Mouse (Mus musculus) hematopoietic stem cell, adult 5-6 weeks (primary cell): ENCODE results near the gene Nbas. TPM values are rescaled to one million over a fixed set of nuclear protein-coding genes. Genes with fewer than 3 reads are reported as not detected.

Experiments used
- ATAC-seq, 2 experiments: fragments of 125-278 bp in 1 of 2; replicated peaks in 1 of 2; 2 replicates each; pipeline ENCODE4 v1.8.0; 2016 to 2017; ENCODE audit warnings: inconsistent platforms in 2 of 2, mild to moderate bottlenecking in 2 of 2, moderate number of reproducible peaks in 2 of 2, low read depth in 1 of 2, moderate TSS enrichment in 1 of 2; ENCODE audit not compliant: low FRiP score in 2 of 2, poor library complexity in 2 of 2, severe bottlenecking in 2 of 2, insufficient read depth in 1 of 2, low TSS enrichment in 1 of 2
- total RNA-seq: library from RNA; stranded (forward); fragments of 172-1452, 232-1000 nt; gene quantifications from 2 replicates; pipeline ENCODE4 v1.2.3, GENCODE M21; 2017

Gene Nbas
- total RNA-seq, 1 experiment from 2014 or later = 12.4 TPM

- peak in 1 of 2 experiments; percentile 17; a peak in 1 of 4 replicates for ATAC-seq
Measured at GRCm38 (mm10) chr12:13358849-13359248, 89.9 kb downstream of the Nbas start.

DNA sequence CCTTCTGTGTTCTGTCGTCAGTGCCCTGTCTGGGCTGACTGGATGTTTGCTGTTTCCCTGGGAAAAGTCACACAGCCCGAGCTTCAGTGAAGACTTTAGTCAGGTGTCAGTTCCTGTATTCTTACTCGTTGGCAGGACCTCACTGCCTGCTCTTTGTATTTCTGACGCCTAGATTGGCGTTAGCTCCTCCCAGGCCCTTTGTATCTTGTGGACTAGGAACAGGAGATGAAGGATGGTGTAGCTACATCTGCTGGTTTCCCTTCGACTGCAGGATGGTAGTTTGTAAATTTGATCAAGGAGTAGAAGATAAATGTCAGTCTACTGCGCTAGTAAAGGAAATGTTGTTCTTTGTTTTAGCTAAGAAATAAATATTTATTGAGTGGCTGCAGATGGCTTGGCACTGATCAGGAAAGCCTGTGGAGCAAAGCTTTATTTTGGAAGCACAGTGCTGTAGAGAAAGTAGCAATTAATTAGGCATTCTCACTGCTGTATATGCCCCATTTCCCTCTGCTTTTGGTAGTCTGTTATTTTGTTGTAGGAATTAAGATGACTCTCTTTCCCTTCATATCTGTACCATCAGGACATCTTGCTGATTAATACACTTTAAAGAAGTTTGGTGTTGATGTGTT is 91.4 kb downstream of the Nbas start:
- ATAC-seq = no peak

- ATAC-seq = no peak
Measured at GRCm38 (mm10) chr12:13381580-13381979, 112.6 kb downstream of the Nbas start.

- ATAC-seq = no peak
Measured at GRCm38 (mm10) chr12:13382046-13382445, 113.1 kb downstream of the Nbas start.

DNA sequence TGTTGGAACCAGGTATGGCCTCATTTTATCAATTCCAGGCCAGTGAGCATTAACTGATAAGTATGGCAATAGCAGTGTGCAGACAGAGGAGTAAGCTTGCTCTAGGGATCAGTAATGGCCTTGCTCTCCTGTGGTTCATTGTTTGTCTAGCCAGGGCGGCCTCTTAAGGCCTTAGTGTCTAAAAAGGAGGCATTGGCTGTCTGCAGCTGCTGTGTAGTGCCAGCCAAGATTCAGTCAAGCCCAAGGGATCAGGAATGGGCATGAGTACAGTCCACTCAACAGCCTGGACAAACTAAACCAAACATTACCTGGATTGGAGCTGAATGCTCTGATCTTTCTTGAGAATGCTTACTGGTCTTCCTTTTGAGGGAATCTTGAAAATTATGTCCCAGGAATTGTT is 120.7 kb downstream of the Nbas start:
- ATAC-seq = no peak

DNA sequence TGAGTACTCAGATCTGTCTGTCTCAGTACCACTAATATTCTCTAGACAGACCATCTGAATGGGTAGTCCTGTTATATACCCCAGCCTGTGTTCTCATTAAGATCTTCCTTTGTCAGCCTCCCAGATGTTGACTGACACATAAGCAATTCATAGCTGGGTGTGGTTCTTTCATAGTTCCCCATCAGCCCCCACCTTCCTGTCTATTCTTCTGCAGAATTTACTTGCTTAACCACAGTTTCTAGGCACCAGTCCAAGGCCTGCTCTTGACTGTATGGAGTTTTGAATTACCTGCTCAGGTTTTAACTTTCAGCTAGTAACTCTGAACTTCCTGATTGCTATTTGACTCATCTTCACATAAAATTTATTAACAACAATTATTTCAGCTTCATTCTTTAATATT is 141.3 kb downstream of the Nbas start:
- ATAC-seq = no peak

GRCm38 (mm10) chr12:13418651-13419050 is 149.7 kb downstream of the Nbas start:
- ATAC-seq = no peak

GRCm38 (mm10) chr12:13430219-13430618 is 161.3 kb downstream of the Nbas start:
- ATAC-seq = no peak

GRCm38 (mm10) chr12:13444653-13445431 is 175.9 kb downstream of the Nbas start:
- ATAC-seq = no peak

- ATAC-seq = no peak
Measured at GRCm38 (mm10) chr12:13445486-13446065, 176.6 kb downstream of the Nbas start.

GRCm38 (mm10) chr12:13448916-13449315 is 180.0 kb downstream of the Nbas start:
- no peak for ATAC-seq

DNA sequence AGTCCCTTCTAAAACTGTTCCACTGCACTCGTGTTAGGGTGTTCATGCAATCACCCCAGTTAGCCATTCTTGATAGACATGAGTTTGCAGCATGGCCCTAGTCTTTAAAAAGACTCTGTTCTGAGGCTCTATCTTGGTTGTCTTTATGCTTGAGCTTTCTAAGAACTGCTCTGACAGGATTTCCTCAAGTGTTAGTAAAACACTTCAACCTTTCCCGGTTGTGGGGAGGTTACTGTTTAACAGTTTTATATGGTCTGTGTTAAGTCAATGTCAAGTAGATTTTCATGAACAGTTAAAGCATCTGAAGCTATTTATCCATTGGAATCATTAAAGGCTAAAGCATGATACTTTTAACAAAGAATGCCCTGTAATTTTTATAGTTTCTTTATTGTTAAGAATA is 183.1 kb downstream of the Nbas start:
- ATAC-seq = no peak

- ATAC-seq = no peak
Measured at GRCm38 (mm10) chr12:13460223-13460853, 191.4 kb downstream of the Nbas start.

- ATAC-seq = no peak
Measured at GRCm38 (mm10) chr12:13461558-13462153, 192.7 kb downstream of the Nbas start.

DNA sequence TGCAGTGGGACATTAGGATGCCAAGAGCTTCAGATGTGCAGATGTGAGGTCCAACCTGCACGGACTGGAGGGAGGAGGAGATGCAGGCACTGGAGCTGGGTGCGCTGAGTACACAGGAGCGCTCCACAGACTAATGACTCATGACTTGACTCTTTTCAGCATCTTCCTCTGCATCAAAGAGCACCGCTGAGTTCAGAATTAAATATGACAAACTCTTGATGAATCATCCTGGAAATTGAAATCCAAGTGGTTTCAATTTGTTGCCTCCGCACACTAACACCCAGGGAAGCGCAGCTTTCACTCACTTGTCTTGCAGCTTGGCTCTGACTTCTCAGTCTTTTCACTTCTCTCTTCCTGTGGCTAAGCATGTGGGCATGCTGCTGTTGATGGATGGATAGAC is 193.5 kb downstream of the Nbas start:
- 0 out of 4 replicates have a peak, but pooled peaks of 1 of the 2 experiments have one; percentile 45 for ATAC-seq

GRCm38 (mm10) chr12:13465554-13465953 is 196.6 kb downstream of the Nbas start:
- ATAC-seq = no peak

DNA sequence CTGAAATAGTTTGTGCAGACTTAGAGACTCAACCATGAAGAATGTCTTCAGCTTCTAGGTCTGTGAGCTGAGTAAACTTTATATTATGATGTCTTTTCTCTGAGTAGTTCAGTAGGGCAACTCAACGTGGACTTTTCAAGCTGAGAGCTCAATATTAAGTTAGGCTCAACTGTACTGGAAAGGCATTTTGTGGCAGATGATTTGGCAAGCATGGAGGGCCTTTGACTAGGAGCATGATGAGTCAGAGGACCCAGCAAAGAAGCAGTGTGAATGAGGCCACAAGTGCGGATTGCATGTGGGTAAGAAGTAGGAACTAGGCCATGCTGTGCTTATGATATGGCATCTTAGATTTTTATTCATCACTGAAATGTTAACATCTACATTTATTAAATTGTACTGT is 205.9 kb downstream of the Nbas start:
- ATAC-seq = no peak

DNA sequence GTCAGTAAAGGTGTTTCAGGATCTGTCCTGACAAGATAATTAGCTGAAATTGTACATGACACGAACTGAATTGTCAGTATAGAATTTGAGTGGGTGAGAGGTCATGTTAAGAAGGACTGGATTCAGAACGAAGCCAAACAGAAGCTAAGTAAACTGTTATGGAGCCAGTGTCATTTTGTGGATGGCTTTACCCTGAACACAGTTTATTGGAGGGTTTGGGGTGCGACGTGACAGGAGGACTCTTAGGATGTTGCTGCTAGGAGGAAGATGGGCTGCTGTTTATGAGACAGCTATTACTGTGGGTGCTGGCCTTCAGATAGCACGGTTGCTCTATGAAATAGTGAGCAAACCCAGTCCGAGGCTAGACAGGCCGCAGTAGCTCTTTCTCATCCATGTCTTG is 210.2 kb downstream of the Nbas start:
- no peak for ATAC-seq
